Mouse (Mus musculus) lung, postnatal 0 days (tissue): Measurements from ENCODE around the gene Gm6356. TPM values are rescaled to one million over a fixed set of nuclear protein-coding genes. Genes with fewer than 3 reads are reported as not detected.
"Not testable (repeated sequence)": the region's sequence is repeated elsewhere in the genome, so short reads cannot be mapped to it uniquely, and the experiment has no call there.

ENCODE experiments used
- ATAC-seq: fragments of 200-750 bp; cut with Nextera tagmentation; 2 replicates; pipeline ENCODE4 v1.8.0; 2017; ENCODE audit warnings: moderate library complexity
- DNase-seq: peaks from one replicate; pipeline ENCODE4 v3.0.0-alpha.2; 2016; ENCODE audit warnings: low spot score
- H3K27ac ChIP-seq: fragments of 300-500 bp; sonication (generic); 2 replicates; pipeline ENCODE4 v1.5.1; 2014; ENCODE audit warnings: antibody characterized with exemption, mild to moderate bottlenecking, low read length, mixed read lengths
- H3K27me3 ChIP-seq: fragments of 300-500 bp; sonication (generic); replicated peaks from 2 replicates; pipeline ENCODE4 v1.6.1; 2014; ENCODE audit warnings: low read length, mixed read lengths; ENCODE audit not compliant: insufficient read depth
- H3K36me3 ChIP-seq: fragments of 300-500 bp; sonication (generic); 2 replicates; pipeline ENCODE4 v1.6.1; 2014; ENCODE audit warnings: low read length, mixed read lengths; ENCODE audit not compliant: insufficient read depth
- H3K4me1 ChIP-seq: fragments of 300-500 bp; sonication (generic); 2 replicates; pipeline ENCODE4 v1.6.1; 2014; ENCODE audit warnings: antibody characterized with exemption, low read depth, low read length, mixed read lengths; ENCODE audit not compliant: insufficient read depth
- H3K4me2 ChIP-seq: fragments of 300-500 bp; sonication (generic); replicated peaks from 2 replicates; pipeline ENCODE4 v1.6.1; 2014; ENCODE audit warnings: low read depth, mild to moderate bottlenecking, low read length, moderate library complexity, mixed read lengths
- H3K4me3 ChIP-seq: fragments of 300-500 bp; sonication (generic); 2 replicates; pipeline ENCODE4 v1.5.1; 2014; ENCODE audit warnings: low read depth, low read length
- H3K9ac ChIP-seq: fragments of 300-500 bp; sonication (generic); replicated peaks from 2 replicates; pipeline ENCODE4 v1.6.1; 2014; ENCODE audit warnings: low read depth, mild to moderate bottlenecking
- H3K9me3 ChIP-seq: fragments of 300-500 bp; sonication (generic); 2 replicates; pipeline ENCODE4 v1.6.1; 2016; ENCODE audit warnings: low read length, mixed read lengths
- WGBS: fragments of 180-500 bp; shearing (Covaris S2); extraction: QIAGEN DNeasy Blood & Tissue Kit; methylation state at CpG from one replicate; pipeline ENCODE4 v1.1.7; 2014; 5-methylcytosine and 5-hydroxymethylcytosine counted together
- polyA plus RNA-seq: library from polyadenylated mRNA; unstranded; fragments of >200 nt; fragmentation: Nextera tagmentation; extraction: Ambion mirVana; gene quantifications from 2 replicates; pipeline ENCODE4 v1.2.1, GENCODE M21; 2015

Gm6356 gene
- polyA plus RNA-seq, result not detected in 2 replicates

DNA sequence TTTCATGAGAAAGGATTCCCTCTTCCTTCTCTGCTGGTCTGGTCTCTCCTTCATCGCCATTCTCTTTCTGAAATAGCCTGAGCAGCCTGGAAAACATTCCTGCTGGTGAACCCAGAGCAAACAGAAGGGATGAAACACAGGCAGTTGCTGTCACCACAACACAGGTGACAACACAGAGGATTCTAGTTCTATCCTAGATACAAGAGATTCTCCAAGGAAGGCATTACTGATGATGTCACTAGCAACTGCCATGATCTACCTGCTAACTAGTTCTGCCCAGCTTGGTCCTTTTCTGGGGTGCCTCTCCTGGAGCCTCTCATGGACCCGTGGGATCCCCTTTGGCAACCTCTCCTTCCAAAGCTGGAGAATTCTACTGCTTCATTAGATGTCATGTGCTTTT lies at the start of gene Gm6356:
Gm6356 (minus strand) TSS at position 101 of the 400 bp plus-strand sequence.
- not testable (repeated sequence) for H3K4me1 ChIP-seq, ATAC-seq, H3K9me3 ChIP-seq, DNase-seq, H3K4me3 ChIP-seq, H3K9ac ChIP-seq, H3K36me3 ChIP-seq, H3K27me3 ChIP-seq, H3K27ac ChIP-seq, H3K4me2 ChIP-seq
- WGBS, result 20% methylated on average over 1 of the region's 2 CpGs

Other genes with a start within 250 kb of the Gm6356 start
- gene Gm3636, start 231.5 kb downstream of the Gm6356 start, polyA plus RNA-seq, result 0.92 and 1.2 TPM in 2 replicates
- gene Gm8362, start 199.4 kb downstream of the Gm6356 start, polyA plus RNA-seq, result not detected in 2 replicates
- not detected in 2 replicates for gene Gm3642, start 133.5 kb downstream of the Gm6356 start, polyA plus RNA-seq
- 0.31 TPM in 1 of 2 replicates, not detected in the other for gene Gm3667, start 83.9 kb downstream of the Gm6356 start, polyA plus RNA-seq
- 0.10 and 0.24 TPM in 2 replicates for gene Gm10406, start 53.6 kb upstream of the Gm6356 start, polyA plus RNA-seq
- not detected in 2 replicates for gene Gm3685, start 71.2 kb upstream of the Gm6356 start, polyA plus RNA-seq
- gene Gm3696, start 126.8 kb upstream of the Gm6356 start, polyA plus RNA-seq, result 0.25 and 0.27 TPM in 2 replicates
- not detected in 2 replicates for gene Gm6676, start 151.6 kb upstream of the Gm6356 start, polyA plus RNA-seq
- gene Gm3512, start 200.7 kb upstream of the Gm6356 start, polyA plus RNA-seq, result 1.9 and 2.0 TPM in 2 replicates
- not detected in 2 replicates for gene Gm16434, start 220.7 kb upstream of the Gm6356 start, polyA plus RNA-seq